Mouse (Mus musculus) kidney, adult 2 months (tissue): Measurements from ENCODE around the gene Pdcd1lg2.

Source experiments
- CTCF ChIP-seq: fragments of 200-500 bp; conservative IDR thresholded peaks from 2 replicates; pipeline ENCODE4 v1.5.1; 2011; ENCODE audit warnings: low read depth, mild to moderate bottlenecking, control low read depth, low read length, moderate library complexity, mixed read lengths; ENCODE audit not compliant: insufficient read depth, insufficient read length
- POLR2A ChIP-seq: fragments of 200-500 bp; IDR thresholded peaks from one replicate; pipeline ENCODE4 v1.6.1; 2011; ENCODE audit warnings: low read depth, low read length, control low read depth

DNA sequence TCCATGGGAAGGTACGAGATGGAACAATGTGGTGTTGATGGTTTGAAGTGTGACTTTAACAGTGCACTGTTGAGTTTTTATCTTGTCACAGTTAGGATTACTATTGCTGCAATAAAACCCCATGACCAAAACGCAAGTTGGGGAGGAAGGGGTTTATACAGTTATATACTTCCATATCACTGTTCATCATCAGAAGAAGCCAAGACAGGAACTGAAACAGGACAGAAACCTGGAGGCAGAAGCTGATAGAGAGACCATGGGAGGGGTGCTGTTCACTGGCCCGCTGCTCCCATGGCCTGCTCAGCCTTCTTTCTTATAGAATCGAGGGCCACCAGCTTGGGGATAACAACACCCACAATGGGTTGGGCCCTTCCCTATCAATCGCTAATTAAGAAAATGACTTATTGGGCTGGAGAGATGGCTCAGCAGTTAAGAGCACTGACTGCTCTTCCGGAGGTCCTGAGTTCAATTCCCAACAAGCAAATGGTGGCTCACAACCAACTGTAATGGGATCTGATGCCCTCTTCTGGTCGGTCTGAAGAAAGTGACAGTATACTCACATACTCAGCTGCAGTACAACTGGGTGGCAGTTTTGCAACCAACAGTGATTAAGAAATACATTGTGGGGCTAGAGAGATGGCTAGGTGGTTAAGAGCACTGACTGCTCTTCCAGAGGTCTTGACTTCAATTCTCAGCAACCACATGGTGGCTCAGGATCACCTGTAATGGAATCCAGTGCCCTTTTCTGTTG lies 53.1 kb downstream of the Pdcd1lg2 start:
- TF ChIP-seq POLR2A (no peak), CTCF (no peak)
